Mouse (Mus musculus) spleen, adult 2 months (tissue): ENCODE measurements around the gene Kat7.

Source experiments
- CTCF ChIP-seq: fragments of 200-500 bp; IDR thresholded peaks from 2 replicates; pipeline ENCODE4 v1.5.1; 2011; ENCODE audit warnings: mild to moderate bottlenecking, inconsistent platforms; ENCODE audit not compliant: insufficient read depth, insufficient read length, insufficient replicate concordance; ENCODE audit errors: extremely low read depth
- POLR2A ChIP-seq: fragments of 200-500 bp; IDR thresholded peaks from 2 replicates; pipeline ENCODE4 v1.6.1; 2011; ENCODE audit warnings: low read depth, low read length, inconsistent platforms

DNA sequence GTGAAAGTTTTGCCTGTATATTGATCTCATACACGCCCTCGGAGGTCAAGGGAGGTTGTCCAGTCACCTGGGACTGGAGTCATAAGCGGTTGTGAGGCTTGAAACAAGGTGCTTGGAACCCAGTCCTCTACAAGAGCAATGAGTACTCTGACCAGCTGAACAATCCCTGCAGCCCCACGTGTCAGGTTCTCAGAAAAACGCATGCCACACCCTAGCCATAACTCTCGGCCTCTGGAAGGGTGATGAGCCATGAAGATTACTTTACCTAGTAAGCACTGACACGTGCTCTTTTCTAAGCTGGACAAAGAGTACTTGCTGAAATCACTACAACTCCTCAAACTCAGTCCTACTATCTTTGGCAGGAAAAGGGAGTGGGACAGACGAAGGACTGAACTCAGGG, 2.5 kb downstream of the Kat7 start:
- TF ChIP-seq POLR2A = no peak
- no peak for TF ChIP-seq CTCF
